Mouse (Mus musculus) forebrain, embryonic 15.5 days (tissue): ENCODE measurements around the gene Armc7. TPM values are rescaled to one million over a fixed set of nuclear protein-coding genes. Genes with fewer than 3 reads are reported as not detected.
"Not testable (repeated sequence)": the region's sequence is repeated elsewhere in the genome, so short reads cannot be mapped to it uniquely, and the experiment has no call there.

Experiments
- ATAC-seq: fragments of 200-750 bp; cut with Nextera tagmentation; replicated peaks from 2 replicates; pipeline ENCODE4 v1.8.0; 2017; ENCODE audit warnings: mild to moderate bottlenecking, moderate TSS enrichment, moderate library complexity
- H3K27ac ChIP-seq: fragments of 300-500 bp; sonication (generic); replicated peaks from 2 replicates; pipeline ENCODE4 v1.5.1; 2015; ENCODE audit warnings: mild to moderate bottlenecking, inconsistent platforms
- H3K27me3 ChIP-seq: fragments of 300-500 bp; sonication (generic); 2 replicates; pipeline ENCODE4 v1.6.1; 2015; ENCODE audit warnings: inconsistent platforms
- H3K36me3 ChIP-seq: fragments of 300-500 bp; sonication (generic); 2 replicates; pipeline ENCODE4 v1.6.1; 2015; ENCODE audit warnings: mild to moderate bottlenecking, inconsistent platforms
- H3K4me1 ChIP-seq: fragments of 300-500 bp; sonication (generic); 2 replicates; pipeline ENCODE4 v1.6.1; 2015; ENCODE audit warnings: inconsistent platforms
- H3K4me2 ChIP-seq: fragments of 300-500 bp; sonication (generic); replicated peaks from 2 replicates; pipeline ENCODE4 v1.6.1; 2015; ENCODE audit warnings: mild to moderate bottlenecking, inconsistent platforms
- H3K4me3 ChIP-seq: fragments of 300-500 bp; sonication (generic); 2 replicates; pipeline ENCODE4 v1.5.1; 2015; ENCODE audit warnings: mild to moderate bottlenecking, inconsistent platforms
- H3K9ac ChIP-seq: fragments of 300-500 bp; sonication (generic); replicated peaks from 2 replicates; pipeline ENCODE4 v1.6.1; 2015; ENCODE audit warnings: mild to moderate bottlenecking, inconsistent platforms
- H3K9me3 ChIP-seq: fragments of 300-500 bp; sonication (generic); 2 replicates; pipeline ENCODE4 v1.6.1; 2016; ENCODE audit warnings: inconsistent platforms
- WGBS: fragments of 180-500 bp; shearing (Covaris S2); methylation state at CpG from one replicate; pipeline ENCODE4 v1.1.7; 2015; ENCODE audit warnings: mixed read lengths; 5-methylcytosine and 5-hydroxymethylcytosine counted together
- polyA plus RNA-seq: library from polyadenylated mRNA; unstranded; fragments of >200 nt; fragmentation: Nextera tagmentation; extraction: Ambion mirVana; gene quantifications from 2 replicates; pipeline ENCODE4 v1.2.1, GENCODE M21; 2015

Armc7 gene
- polyA plus RNA-seq, 1 experiment from 2014 or later = 15.6 TPM

- Histone ChIP-seq H3K27me3 (no peaks in the 10 kb centered on the region), H3K4me1 (peaks cover under 1% of the 10 kb centered on the region), H3K9me3 (no peaks in the 10 kb centered on the region), H3K9ac (no peak overlapping the region), H3K4me3 (no peak overlapping the region), H3K36me3 (no peaks in the 10 kb centered on the region), H3K27ac (no peak overlapping the region), H3K4me2 (no peak overlapping the region)
- ATAC-seq = no peak
- WGBS = 64% methylated on average over 15 of the region's 15 CpGs
Observed at GRCm38 (mm10) chr11:115441417-115441816, 34.0 kb upstream of the Armc7 start.

DNA sequence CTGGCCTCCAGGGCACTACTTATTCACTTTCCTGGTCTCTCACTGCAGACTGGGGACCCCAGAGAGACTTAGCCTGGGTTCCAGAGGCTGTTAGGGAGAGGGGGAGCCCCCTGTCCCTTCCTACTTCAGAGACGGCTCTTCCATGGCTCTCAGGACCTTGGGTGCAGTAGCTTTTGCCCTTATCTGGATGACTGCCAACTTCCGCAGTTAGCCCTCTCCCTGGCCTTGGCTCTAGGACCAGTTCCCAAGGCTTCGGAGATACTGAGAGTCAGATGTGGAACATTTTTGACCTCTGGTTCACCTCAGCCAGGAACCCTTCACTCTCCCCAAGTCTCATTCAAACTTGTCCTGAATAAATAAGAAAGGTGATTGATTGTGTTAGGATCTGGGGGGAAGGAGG, 28.6 kb upstream of the Armc7 start:
- no peaks in the 10 kb centered on the region for H3K36me3 ChIP-seq
- H3K27ac ChIP-seq = no peak overlapping the region
- ATAC-seq = no peak
- 83% methylated on average over 3 of the region's 3 CpGs for WGBS
- no peak overlapping the region for H3K4me3 ChIP-seq
- no peak overlapping the region for H3K4me2 ChIP-seq
- H3K9me3 ChIP-seq = no peaks in the 10 kb centered on the region
- H3K4me1 ChIP-seq = no peaks in the 10 kb centered on the region
- H3K27me3 ChIP-seq = no peaks in the 10 kb centered on the region
- no peak overlapping the region for H3K9ac ChIP-seq

GRCm38 (mm10) chr11:115447321-115447885, 28.1 kb upstream of the Armc7 start:
- Histone ChIP-seq H3K4me3 (no peak overlapping the region), H3K4me1 (no peaks in the 10 kb centered on the region), H3K4me2 (no peak overlapping the region), H3K27ac (no peak overlapping the region), H3K36me3 (no peaks in the 10 kb centered on the region), H3K9ac (no peak overlapping the region), H3K9me3 (no peaks in the 10 kb centered on the region), H3K27me3 (no peaks in the 10 kb centered on the region)
- ATAC-seq = no peak
- WGBS = 83% methylated on average over 11 of the region's 11 CpGs

DNA sequence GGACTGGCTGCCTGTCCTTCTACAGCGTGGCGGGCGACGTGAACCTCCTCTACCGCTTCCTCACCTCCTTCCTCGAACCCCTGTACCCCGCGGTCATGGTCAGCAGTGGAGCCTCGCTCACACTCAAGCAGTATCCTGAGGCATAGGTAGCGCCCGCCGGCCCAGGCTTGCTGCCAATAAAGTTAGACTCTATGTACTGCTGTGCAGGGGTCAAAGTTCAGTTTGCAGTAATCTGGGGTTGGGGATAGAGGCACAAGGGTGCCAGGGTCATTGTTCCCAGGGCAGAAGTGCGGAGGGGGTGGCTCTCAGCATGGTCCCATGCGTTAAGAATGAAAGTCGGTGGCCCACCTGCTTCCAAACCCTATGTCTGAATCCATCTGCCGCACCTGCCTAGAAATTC, 27.4 kb upstream of the Armc7 start:
- no peak overlapping the region for H3K4me3 ChIP-seq
- H3K9me3 ChIP-seq = no peaks in the 10 kb centered on the region
- WGBS = 86% methylated on average over 16 of the region's 16 CpGs
- H3K9ac ChIP-seq = no peak overlapping the region
- no peak overlapping the region for H3K27ac ChIP-seq
- no peaks in the 10 kb centered on the region for H3K4me1 ChIP-seq
- H3K4me2 ChIP-seq = no peak overlapping the region
- no peak for ATAC-seq
- no peaks in the 10 kb centered on the region for H3K36me3 ChIP-seq
- H3K27me3 ChIP-seq = no peaks in the 10 kb centered on the region

DNA sequence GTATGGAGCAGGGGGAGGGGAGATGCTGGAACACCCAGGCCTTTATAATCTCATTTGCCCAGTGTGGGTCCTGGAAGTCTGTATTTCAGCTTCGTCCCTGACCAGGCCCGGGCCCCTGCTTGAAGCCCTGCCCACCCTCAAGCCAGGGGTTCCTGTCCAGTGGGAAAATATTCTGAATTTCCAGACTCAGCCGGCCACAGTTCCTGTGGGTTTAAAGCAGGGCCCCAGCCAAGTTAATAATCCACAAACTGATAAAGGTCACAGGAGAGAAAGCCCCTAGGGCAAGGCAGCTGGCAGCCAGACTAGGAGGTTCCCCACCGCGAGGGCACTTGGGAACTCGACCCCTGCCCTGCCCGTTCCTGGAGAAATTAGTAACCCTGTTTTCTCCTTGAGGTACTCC, 26.5 kb upstream of the Armc7 start:
- Histone ChIP-seq H3K4me3 (no peak overlapping the region), H3K4me1 (no peaks in the 10 kb centered on the region), H3K27me3 (no peaks in the 10 kb centered on the region), H3K36me3 (no peaks in the 10 kb centered on the region), H3K9me3 (no peaks in the 10 kb centered on the region), H3K4me2 (no peak overlapping the region), H3K27ac (no peak overlapping the region), H3K9ac (no peak overlapping the region)
- WGBS = 71% methylated on average over 7 of the region's 7 CpGs
- no peak for ATAC-seq

DNA sequence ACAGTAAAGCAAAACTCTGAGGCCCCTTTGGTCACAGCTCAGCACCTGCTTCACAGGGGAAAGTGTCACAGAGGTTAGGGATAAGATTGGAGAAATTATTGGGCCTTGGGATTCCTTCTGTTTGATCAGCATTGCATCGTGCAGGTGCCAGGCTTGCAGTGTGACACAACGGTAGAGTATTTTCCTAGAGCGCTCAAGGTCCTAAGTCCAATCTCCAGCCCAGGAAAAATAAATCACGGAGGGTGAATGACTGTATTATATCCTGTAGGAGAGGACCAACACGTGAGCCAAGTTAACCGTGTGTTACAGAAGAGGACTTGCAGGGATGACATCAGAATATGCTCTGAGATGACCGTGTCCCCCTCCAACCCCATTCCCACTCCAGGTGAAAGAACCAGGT, 25.3 kb upstream of the Armc7 start:
- Histone ChIP-seq H3K9me3 (no peaks in the 10 kb centered on the region), H3K9ac (no peak overlapping the region), H3K27me3 (no peaks in the 10 kb centered on the region), H3K4me3 (no peak overlapping the region), H3K4me1 (no peaks in the 10 kb centered on the region), H3K4me2 (no peak overlapping the region), H3K36me3 (no peaks in the 10 kb centered on the region), H3K27ac (no peak overlapping the region)
- no peak for ATAC-seq
- 95% methylated on average over 7 of the region's 7 CpGs for WGBS

GRCm38 (mm10) chr11:115451781-115452241, 23.7 kb upstream of the Armc7 start:
- H3K4me3 ChIP-seq = no peak overlapping the region
- H3K36me3 ChIP-seq = no peaks in the 10 kb centered on the region
- H3K4me1 ChIP-seq = no peaks in the 10 kb centered on the region
- no peak overlapping the region for H3K4me2 ChIP-seq
- no peak overlapping the region for H3K9ac ChIP-seq
- no peak for ATAC-seq
- H3K9me3 ChIP-seq = no peaks in the 10 kb centered on the region
- WGBS = 87% methylated on average over 8 of the region's 8 CpGs
- H3K27ac ChIP-seq = no peak overlapping the region
- no peaks in the 10 kb centered on the region for H3K27me3 ChIP-seq

DNA sequence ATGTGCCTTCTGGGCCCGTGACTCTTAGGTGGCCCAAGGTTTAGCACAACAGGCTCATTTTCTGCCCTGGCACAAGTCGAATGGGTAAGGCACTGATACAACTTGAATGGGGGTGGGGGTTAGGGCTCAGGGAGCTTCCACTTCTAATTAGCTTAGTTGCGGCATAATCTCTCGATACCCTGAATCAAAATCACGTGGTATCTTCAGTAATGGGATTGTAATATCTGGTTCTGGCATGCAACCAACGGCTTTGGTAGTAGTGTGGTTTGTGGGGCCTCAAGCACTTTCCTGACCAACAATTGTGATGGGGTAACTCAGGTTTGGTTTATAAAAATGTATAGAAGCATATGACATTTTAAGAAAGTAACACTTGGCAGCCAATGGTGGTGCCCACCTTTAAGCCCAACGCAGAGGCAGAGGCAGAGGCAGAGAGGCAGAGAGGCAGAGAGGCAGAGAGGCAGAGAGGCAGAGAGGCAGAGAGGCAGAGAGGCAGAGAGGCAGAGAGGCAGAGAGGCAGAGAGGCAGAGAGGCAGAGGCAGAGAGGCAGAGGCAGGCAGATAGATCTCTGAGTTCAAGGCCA, 23.1 kb upstream of the Armc7 start:
- Histone ChIP-seq H3K4me1 (no peaks in the 10 kb centered on the region), H3K9me3 (no peaks in the 10 kb centered on the region), H3K4me3 (no peak overlapping the region), H3K36me3 (no peaks in the 10 kb centered on the region), H3K27ac (no peak overlapping the region), H3K4me2 (no peak overlapping the region), H3K9ac (no peak overlapping the region), H3K27me3 (no peaks in the 10 kb centered on the region)
- 76% methylated on average over 7 of the region's 7 CpGs for WGBS
- no peak for ATAC-seq

- no peak overlapping the region for H3K9ac ChIP-seq
- H3K4me2 ChIP-seq = no peak overlapping the region
- no peak overlapping the region for H3K27ac ChIP-seq
- H3K36me3 ChIP-seq = no peaks in the 10 kb centered on the region
- WGBS = 73% methylated on average over 4 of the region's 4 CpGs
- no peak overlapping the region for H3K4me3 ChIP-seq
- no peaks in the 10 kb centered on the region for H3K4me1 ChIP-seq
- H3K9me3 ChIP-seq = no peaks in the 10 kb centered on the region
- H3K27me3 ChIP-seq = no peaks in the 10 kb centered on the region
- no peak for ATAC-seq
Observed at GRCm38 (mm10) chr11:115453306-115453705, 22.2 kb upstream of the Armc7 start.

DNA sequence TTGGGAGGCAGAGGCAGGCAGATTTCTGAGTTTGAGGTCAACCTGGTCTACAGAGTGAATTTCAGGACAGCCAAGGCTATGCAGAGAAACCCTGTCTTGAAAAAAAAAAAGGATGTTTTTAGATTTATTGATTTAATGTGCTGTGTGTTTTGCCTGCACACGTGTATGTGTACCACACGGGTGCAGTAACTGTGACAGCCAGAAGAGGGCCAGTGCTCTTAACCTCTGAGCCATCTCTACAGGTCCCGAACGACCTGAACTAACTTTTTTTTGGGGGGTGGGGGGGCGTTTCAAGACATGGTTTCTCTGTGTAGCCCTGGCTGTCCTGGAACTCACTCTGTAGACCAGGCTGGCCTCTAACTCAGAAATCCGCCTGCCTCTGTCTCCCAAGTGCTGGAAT, 20.6 kb upstream of the Armc7 start:
- not testable (repeated sequence) for H3K4me2 ChIP-seq, ATAC-seq

GRCm38 (mm10) chr11:115455619-115456018, 19.8 kb upstream of the Armc7 start:
- Histone ChIP-seq H3K27me3 (no peaks in the 10 kb centered on the region), H3K4me1 (no peaks in the 10 kb centered on the region), H3K27ac (no peak overlapping the region), H3K36me3 (no peaks in the 10 kb centered on the region), H3K4me2 (no peak overlapping the region), H3K9me3 (no peaks in the 10 kb centered on the region), H3K4me3 (no peak overlapping the region), H3K9ac (no peak overlapping the region)
- no peak for ATAC-seq
- WGBS = 88% methylated on average over 15 of the region's 15 CpGs

More for the DNA sequence above, 20.6 kb upstream of the Armc7 start:
- 88% methylated on average over 6 of the region's 6 CpGs for WGBS
- H3K9ac ChIP-seq, H3K9me3 ChIP-seq, H3K27ac ChIP-seq, H3K36me3 ChIP-seq, H3K4me3 ChIP-seq, H3K4me1 ChIP-seq, H3K27me3 ChIP-seq: not testable (repeated sequence)

GRCm38 (mm10) chr11:115456182-115456581, 19.3 kb upstream of the Armc7 start:
- Histone ChIP-seq H3K27me3 (no peaks in the 10 kb centered on the region), H3K4me3 (no peak overlapping the region), H3K9me3 (no peaks in the 10 kb centered on the region), H3K9ac (no peak overlapping the region), H3K27ac (no peak overlapping the region), H3K4me2 (no peak overlapping the region), H3K4me1 (no peaks in the 10 kb centered on the region), H3K36me3 (no peaks in the 10 kb centered on the region)
- WGBS = 87% methylated on average over 5 of the region's 5 CpGs
- no peak for ATAC-seq

- H3K4me2 ChIP-seq = no peak overlapping the region
- no peak overlapping the region for H3K9ac ChIP-seq
- H3K4me3 ChIP-seq = no peak overlapping the region
- H3K27me3 ChIP-seq = no peaks in the 10 kb centered on the region
- WGBS = 31% methylated on average over 6 of the region's 6 CpGs
- no peak for ATAC-seq
- H3K36me3 ChIP-seq = no peaks in the 10 kb centered on the region
- no peaks in the 10 kb centered on the region for H3K4me1 ChIP-seq
- no peaks in the 10 kb centered on the region for H3K9me3 ChIP-seq
- H3K27ac ChIP-seq = no peak overlapping the region
Observed at GRCm38 (mm10) chr11:115457405-115457804, 18.1 kb upstream of the Armc7 start.
